Mouse (Mus musculus) retina, embryonic 14.5 days (tissue): Measurements from ENCODE around the gene Macf1.
A peak's percentile ranks its signal among the peaks of the same experiment; 100 is the strongest.
"Not testable (repeated sequence)": the region's sequence is repeated elsewhere in the genome, so short reads cannot be mapped to it uniquely, and the experiment has no call there.

Experiments
- DNase-seq: peaks from one replicate; pipeline ENCODE4 v3.0.0-alpha.2; 2015; ENCODE audit warnings: low spot score

Gene Macf1

DNA sequence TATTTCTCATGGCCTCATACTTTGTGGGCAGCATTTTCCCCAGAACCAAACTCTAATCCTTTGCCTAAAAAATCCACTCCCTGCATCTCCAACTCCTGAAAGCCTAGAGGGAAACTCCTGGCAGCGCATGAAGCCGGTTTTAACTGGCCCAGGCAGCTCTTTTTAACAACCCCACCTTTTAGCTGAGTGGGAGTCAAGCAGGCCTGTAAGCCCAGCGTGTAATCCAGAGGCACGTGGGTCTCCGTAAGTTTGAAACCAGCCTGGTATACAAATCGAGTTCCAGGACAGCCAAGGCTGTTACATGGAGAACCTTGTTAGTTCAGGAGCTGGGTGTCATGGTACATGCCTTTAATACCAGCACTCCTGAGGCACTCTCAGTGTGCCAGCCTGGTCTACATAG is 14.5 kb downstream of the Macf1 start:
- no peak for DNase-seq

GRCm38 (mm10) chr4:123667260-123667867 is 16.8 kb downstream of the Macf1 start:
- peak; percentile 97 for DNase-seq

DNA sequence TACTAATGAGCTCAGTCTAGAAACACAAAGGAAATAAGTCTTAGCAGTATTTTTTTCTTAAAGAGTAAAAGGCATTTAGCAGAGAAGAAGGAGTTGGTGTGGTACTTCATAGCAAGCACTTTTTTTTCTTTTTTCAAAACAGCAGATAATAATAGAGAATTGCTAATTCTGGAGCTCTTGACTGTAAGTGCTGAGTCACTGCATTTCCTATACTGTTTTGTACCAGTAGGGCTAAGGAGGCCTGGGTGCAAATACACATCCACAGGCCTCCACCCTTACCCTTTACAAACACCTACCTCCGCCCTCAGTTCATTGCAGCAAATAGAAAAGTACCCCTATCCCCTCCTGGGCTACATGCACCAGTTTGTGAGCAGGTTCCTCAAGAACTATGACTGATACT is 17.6 kb downstream of the Macf1 start:
- DNase-seq, result no peak

DNA sequence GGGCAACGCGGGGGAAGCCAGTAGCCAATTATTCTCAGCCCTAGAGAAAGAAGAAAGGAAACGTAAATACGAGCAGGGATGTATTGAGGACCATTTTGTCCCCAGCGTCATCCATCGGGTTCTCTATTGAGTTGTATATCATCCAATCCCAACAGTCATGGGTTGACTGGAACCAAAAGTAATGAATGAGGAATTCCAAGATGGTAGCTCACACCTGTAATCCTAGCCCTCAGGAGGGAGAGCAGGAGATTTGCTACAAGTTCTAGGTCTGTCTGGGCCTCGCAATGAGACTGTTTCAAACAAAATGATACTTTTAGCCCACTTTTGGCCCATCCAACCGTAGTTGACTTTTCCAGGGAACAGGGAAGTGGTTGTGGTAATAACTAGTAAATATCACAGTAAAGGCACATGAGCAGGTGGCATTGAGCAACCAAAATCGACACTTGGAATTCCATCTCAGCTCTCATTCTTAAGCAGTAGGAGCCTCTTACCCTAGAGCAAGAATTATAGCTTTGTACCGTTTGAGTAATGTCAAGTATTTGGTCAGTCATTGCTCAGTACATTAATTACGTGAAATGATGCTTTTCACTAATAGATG is 18.4 kb downstream of the Macf1 start:
- DNase-seq, result no peak

DNA sequence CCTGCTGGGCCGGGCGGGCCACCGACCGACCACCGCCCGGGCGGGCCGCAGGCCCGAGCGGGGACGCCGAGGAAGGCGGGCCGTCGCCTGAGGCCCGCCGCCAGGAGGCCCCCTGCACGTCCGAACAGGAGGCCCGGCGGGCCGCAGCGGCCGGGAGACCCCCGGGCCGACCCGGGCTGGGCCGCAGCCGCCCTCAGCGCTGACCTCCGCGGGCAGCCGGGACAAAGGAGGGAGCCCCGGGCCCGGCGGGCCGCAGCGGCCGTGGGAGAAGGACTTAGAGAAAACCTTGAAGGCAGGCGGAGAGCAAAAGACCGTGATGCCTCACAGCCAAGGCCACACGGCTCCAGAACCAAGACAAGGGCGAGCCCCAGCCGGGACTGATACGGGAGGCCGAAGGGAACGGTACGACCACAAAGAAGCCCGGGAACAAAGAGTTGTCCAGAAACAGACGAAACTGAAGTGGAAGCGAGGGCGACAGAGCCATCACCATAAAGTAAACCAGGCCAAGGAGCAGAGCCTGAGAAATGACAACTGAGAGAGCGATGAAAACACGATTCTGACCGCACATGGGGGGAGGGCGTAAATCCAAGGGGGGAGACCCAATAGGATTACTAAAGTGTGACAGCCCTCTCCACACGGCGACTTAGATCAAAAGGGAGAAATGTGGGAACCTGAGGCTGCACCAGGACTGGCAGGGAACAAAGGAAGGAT is 19.1 kb downstream of the Macf1 start:
- peak; percentile 69 for DNase-seq

GRCm38 (mm10) chr4:123664021-123664950 is 19.9 kb downstream of the Macf1 start:
- peak; percentile 64 for DNase-seq

DNA sequence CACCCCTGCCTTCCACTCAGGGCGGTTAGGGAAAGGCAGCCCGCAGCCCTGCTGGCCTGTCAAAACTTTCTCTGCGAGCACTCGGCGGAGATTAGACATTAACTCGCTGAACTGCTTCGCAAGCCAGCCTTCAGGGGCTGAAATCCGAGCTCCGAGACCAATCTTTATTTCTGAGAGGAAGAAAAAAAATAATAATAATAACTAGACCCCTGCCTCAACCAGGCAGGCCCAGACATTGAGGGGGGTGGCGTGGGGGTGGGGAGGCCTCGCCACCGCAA is 20.5 kb downstream of the Macf1 start:
- DNase-seq, result peak; percentile 48

DNA sequence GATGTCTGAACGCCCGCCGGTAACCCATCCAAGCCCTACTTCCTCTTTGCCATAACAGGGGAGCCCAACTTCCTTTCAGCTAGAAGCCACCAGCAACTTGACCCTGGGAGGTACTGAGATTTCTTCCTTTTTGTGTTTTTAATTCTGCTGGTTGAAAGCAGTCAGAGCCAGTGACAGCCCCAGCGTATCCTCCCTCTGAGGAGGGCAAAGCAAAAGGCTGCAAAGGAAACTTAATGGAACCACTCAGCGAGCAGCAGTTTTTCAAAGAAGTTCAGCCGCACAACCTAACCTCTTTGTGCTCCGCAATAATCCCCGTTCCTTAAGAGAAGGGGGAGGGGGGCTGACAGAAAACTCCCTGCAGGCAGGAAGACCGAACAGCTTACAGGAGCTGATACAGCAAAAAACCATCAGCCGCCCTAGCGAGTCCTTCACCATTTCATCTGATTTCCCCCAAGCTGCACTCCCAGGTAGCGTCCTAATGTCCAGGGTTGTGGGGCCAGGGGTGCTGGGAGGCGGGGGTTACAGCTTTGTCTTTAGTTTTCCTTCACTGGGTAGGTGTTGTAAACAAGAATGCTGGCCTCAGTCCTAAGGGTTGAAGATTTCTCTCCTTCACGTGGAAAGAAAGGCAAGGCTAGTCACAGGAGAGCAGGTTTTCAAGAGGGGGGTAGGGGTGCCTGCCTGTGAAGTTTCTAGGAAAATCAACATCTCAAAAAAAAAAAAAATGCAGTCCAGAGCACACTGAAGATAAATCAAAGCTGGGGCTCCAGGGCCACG is 21.1 kb downstream of the Macf1 start:
- DNase-seq, result peak; percentile 40

GRCm38 (mm10) chr4:123658175-123658574 is 26.0 kb downstream of the Macf1 start:
- no peak for DNase-seq

DNA sequence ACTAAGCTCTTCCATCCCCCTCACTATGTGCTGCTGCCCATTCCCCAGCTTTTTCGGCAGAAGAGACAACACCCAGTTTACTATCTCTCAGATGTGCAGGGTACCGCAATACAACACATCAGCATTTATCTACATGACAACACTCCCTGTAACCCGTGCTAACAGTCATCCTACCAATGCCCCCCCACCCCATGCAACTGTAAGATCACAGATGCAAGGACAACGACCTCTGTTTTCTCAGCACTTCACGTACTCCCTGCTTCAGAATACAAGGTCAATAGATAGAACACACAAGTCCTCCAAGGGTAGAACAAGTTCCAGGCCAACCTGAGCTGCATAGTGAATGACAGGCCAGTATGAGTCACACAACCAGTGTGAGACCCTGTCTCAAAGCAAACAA is 28.9 kb downstream of the Macf1 start:
- no peak for DNase-seq

DNA sequence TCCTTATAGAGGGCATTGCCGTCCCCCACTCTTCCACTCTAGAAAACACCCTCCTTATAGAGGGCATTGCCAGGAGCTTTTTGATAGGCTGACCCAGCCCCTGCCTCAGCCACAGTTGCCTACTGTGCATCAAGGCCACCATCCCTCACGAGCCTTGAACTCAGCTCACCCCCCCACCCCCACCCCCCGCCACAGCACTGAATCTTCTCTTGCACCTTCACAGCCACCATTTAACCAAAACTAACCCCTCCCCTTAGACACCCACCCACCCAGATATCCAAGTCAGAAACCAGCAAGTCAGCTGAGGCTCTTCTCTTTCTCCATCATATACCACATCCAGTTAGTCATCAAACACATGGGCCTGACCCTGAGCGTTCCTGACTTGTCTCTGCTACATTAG is 29.6 kb downstream of the Macf1 start:
- DNase-seq, result no peak

GRCm38 (mm10) chr4:123653446-123653845 is 30.7 kb downstream of the Macf1 start:
- not testable (repeated sequence) for DNase-seq

DNA sequence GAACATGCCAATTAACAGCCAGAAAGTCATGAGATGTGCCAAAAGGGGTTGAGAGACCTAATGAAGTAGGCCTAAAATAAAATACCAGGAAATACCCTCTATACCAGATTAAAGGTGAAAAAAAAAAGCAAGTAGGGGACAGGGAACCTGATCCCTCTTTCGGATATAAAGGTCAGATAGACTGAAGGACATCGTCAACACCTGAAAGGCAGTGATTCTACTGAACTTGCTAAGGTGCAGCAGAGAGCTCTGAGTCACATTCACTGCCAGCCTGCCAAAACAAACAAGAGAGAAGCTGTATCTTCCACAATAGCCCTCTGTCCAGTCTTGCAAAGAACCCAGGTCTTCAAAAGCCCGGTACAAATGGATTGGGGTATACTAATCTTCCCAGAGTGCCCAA is 32.0 kb downstream of the Macf1 start:
- no peak for DNase-seq

GRCm38 (mm10) chr4:123649131-123649530 is 35.0 kb downstream of the Macf1 start:
- no peak for DNase-seq

GRCm38 (mm10) chr4:123647668-123648067 is 36.5 kb downstream of the Macf1 start:
- DNase-seq, result no peak

DNA sequence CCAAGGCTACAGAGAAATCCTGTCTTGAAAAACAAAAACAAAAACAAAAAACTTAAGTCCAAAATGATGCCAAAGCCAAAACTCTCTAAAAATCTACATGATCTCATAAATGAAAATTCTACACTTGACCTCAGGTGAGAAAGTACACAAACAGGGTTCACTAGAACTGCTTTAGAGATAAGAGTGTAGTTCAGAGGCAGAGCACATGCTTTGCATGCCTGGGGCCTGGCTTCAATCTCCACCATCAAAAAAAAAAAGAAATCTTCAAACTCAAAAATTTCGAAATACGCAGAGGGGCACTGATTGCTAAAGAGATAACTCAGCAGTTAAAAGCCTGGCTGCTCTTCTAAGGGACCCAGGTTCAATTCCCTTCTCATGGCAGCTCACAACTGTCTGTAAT is 37.1 kb downstream of the Macf1 start:
- DNase-seq, result no peak

- DNase-seq, result no peak
Measured at GRCm38 (mm10) chr4:123645246-123645845, 38.8 kb downstream of the Macf1 start.

GRCm38 (mm10) chr4:123643561-123643960 is 40.6 kb downstream of the Macf1 start:
- DNase-seq, result no peak

- DNase-seq, result no peak
Measured at GRCm38 (mm10) chr4:123642877-123643276, 41.3 kb downstream of the Macf1 start.

- DNase-seq, result no peak
Measured at GRCm38 (mm10) chr4:123637136-123637535, 47.0 kb downstream of the Macf1 start.

DNA sequence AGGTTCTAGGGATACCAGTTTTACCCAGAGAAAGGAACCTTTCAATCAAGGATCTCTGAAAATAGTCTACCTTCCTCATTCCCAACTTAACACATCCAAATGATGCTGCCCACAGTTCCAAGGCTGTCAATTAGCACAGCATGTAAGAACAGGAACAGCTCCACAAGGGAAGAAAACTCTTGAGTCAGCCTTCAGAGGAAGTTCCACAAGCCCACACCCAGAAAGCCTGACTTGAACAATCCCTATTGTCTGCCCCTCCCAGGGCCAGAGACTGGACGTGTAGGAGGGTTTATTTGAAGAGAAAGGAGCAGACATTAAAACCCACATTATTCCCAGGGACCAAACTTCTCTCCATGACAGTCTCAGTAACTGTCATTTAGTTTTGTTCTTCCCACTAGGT is 48.7 kb downstream of the Macf1 start:
- no peak for DNase-seq

DNA sequence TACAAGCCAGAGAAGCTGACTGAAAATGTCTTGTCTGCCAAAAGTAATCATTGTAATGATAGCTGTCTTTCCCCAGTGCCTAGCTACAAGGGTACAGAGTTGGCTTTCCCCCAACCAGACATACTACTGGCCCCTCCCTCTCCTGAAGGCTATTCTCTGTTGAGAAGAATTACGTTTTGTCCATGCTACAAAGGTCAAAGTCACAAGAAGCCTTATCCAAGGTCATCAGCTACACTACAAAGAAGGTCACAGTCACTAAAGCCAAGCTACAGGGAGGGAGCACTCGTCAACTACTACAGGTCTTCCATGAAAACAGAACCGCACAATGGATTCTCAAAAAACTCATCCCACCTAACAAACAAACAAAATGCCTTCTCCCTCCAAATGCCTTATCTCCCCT is 49.7 kb downstream of the Macf1 start:
- DNase-seq, result no peak
